Mouse (Mus musculus) liver, postnatal 0 days (tissue): ENCODE results near the gene Zap70.

Experiments
- CTCF ChIP-seq: sonication (generic); IDR thresholded peaks from 2 replicates; pipeline ENCODE4 v1.5.1; 2016; ENCODE audit warnings: antibody characterized with exemption, low read depth
- EP300 ChIP-seq: IDR thresholded peaks from 2 replicates; pipeline ENCODE4 v1.6.1; 2016; ENCODE audit warnings: antibody characterized with exemption, low read depth, mild to moderate bottlenecking

- TF ChIP-seq CTCF = no peak
- no peak for TF ChIP-seq EP300
Observed at GRCm38 (mm10) chr1:36807086-36807485, 45.5 kb downstream of the Zap70 start.
